Mouse (Mus musculus) embryonic fibroblast, embryonic 13.5 days (primary cell): ENCODE measurements around the gene Mmp11.

Experiments used
- CTCF ChIP-seq: IDR thresholded peaks from 2 replicates; pipeline ENCODE4 v1.5.1; 2011; ENCODE audit warnings: mild to moderate bottlenecking, control low read depth, low read length, moderate library complexity, borderline replicate concordance; ENCODE audit not compliant: insufficient read depth
- POLR2A ChIP-seq: IDR thresholded peaks from 2 replicates; pipeline ENCODE4 v1.6.1; 2011; ENCODE audit warnings: low read depth, mild to moderate bottlenecking, control low read depth, low read length, moderate library complexity

GRCm38 (mm10) chr10:75881578-75882432, 54.5 kb downstream of the Mmp11 start:
- TF ChIP-seq CTCF (no peak), POLR2A (no peak)
